Mouse (Mus musculus) C2C12 (cell line): ENCODE data around the gene Samd4b. TPM values are rescaled to one million over a fixed set of nuclear protein-coding genes. Genes with fewer than 3 reads are reported as not detected.
A peak's percentile ranks its signal among the peaks of the same experiment; 100 is the strongest.

Source experiments
- H3K27me3 ChIP-seq: one replicate; pipeline ENCODE4 v1.6.1; 2011; ENCODE audit not compliant: control insufficient read depth, insufficient read depth, insufficient read length
- H3K36me3 ChIP-seq: one replicate; pipeline ENCODE4 v1.6.1; 2011; ENCODE audit not compliant: control insufficient read depth, insufficient read depth
- H3K4me3 ChIP-seq: one replicate; pipeline ENCODE4 v1.5.1; 2011; ENCODE audit warnings: mild to moderate bottlenecking, control low read depth; ENCODE audit not compliant: poor library complexity, insufficient read depth, severe bottlenecking
- H3K79me2 ChIP-seq: one replicate; pipeline ENCODE4 v1.6.1; 2011; ENCODE audit not compliant: control insufficient read depth, insufficient read depth
- H3K79me3 ChIP-seq: one replicate; pipeline ENCODE4 v1.6.1; 2011; ENCODE audit warnings: low read depth, control low read depth
- H3ac ChIP-seq: one replicate; pipeline ENCODE3; 2011; ENCODE audit warnings: low read depth; ENCODE audit not compliant: control insufficient read depth, insufficient read length
- CEBPB ChIP-seq: IDR thresholded peaks from one replicate; pipeline ENCODE4 v1.6.1; 2011; ENCODE audit warnings: low read depth, mild to moderate bottlenecking, control low read depth, moderate library complexity
- CTCF ChIP-seq: IDR thresholded peaks from one replicate; pipeline ENCODE4 v1.5.1; 2011; ENCODE audit not compliant: control insufficient read depth, insufficient read depth, insufficient read length
- FOSL1 ChIP-seq: IDR thresholded peaks from one replicate; pipeline ENCODE4 v1.8.0; 2011; ENCODE audit warnings: mild to moderate bottlenecking, low read length; ENCODE audit not compliant: poor library complexity, insufficient read depth, severe bottlenecking
- MAX ChIP-seq: IDR thresholded peaks from one replicate; pipeline ENCODE4 v1.6.1; 2011; ENCODE audit warnings: mild to moderate bottlenecking, control low read depth
- MYOD1 ChIP-seq: IDR thresholded peaks from one replicate; pipeline ENCODE4 v1.6.1; 2011; ENCODE audit warnings: low read depth; ENCODE audit not compliant: control insufficient read depth, insufficient read length
- MYOG ChIP-seq: IDR thresholded peaks from one replicate; pipeline ENCODE4 v1.6.1; 2011; ENCODE audit not compliant: control insufficient read depth, insufficient read length; ENCODE audit errors: extremely low read depth
- USF1 ChIP-seq: IDR thresholded peaks from one replicate; pipeline ENCODE4 v1.6.1; 2011; ENCODE audit warnings: low read depth, mild to moderate bottlenecking, control low read depth, moderate library complexity
- polyA plus RNA-seq: library from polyadenylated mRNA; unstranded; fragments of >200 nt; fragmentation: generic; extraction: Trizol; gene quantifications from one replicate; pipeline ENCODE4 v1.2.1, GENCODE M21; 2012; ENCODE audit warnings: missing spikeins

Samd4b gene
- polyA plus RNA-seq, 1 experiment = 42.6 TPM

DNA sequence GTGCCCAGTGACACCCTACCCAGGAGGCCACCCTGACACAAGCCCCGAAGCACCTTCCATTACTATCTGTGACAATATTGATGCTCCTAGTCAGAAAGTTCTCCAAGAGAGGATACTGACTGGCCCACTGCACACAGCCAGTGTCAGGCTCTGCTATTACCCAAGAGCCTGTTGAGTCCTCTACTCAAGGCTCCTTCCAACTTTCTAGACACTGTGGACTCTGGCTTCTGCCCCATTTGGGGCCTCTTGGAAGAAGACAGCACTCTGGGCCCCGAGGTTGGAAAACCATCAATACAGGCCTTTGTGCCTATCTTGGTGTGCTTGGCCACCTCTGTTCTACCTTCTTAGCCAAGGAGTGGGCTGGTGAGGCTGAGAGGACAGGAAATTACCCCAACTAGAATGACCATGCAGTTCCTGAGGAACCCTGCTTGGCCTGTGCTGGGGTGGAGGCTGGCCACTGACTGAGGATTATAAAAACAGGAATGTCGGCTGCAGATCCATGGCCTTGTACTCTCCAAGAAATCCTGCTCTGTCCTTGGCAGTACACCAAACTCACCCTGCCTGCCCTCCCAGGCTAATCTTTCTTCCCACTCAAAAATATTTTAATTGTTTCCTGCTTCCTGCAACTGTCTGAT lies 187.0 kb downstream of the Samd4b start:
- no peak overlapping the region for H3ac ChIP-seq
- no peaks in the 10 kb centered on the region for H3K79me3 ChIP-seq
- TF ChIP-seq MYOG (no peak), CTCF (no peak), USF1 (no peak), CEBPB (no peak), FOSL1 (no peak), MAX (no peak), MYOD1 (no peak)
- no peak overlapping the region for H3K4me3 ChIP-seq
- H3K27me3 ChIP-seq = no peaks in the 10 kb centered on the region
- H3K79me2 ChIP-seq = no peaks in the 10 kb centered on the region
- peaks cover 42% of the 10 kb centered on the region for H3K36me3 ChIP-seq

DNA sequence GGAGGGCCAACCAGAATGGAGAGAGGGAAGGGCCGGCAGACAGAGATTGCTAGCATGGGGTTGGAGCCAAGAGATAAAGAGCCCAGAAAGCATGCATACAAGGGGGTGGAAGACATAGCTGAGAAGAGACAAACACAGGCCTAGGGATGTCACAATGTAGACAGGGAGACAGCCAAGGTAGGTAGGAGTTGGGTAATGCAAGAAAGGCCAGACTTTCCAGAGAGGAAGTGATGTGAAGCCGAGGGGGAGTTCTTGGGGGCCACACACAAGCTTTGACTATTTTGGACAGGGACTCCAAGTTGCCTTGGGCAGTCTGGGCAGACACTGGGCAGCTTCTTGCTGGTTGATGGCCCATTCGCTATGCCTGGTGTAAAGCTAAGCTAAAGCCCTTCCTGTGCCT lies 196.0 kb downstream of the Samd4b start:
- peaks cover 50% of the 10 kb centered on the region for H3K36me3 ChIP-seq
- no peak overlapping the region for H3ac ChIP-seq
- H3K79me2 ChIP-seq = no peaks in the 10 kb centered on the region
- no peak overlapping the region for H3K4me3 ChIP-seq
- no peak for TF ChIP-seq MYOD1
- TF ChIP-seq MYOG = no peak
- no peak for TF ChIP-seq MAX
- TF ChIP-seq CEBPB = no peak
- TF ChIP-seq FOSL1 = no peak
- no peak for TF ChIP-seq CTCF
- TF ChIP-seq USF1 = no peak
- no peaks in the 10 kb centered on the region for H3K27me3 ChIP-seq
- no peaks in the 10 kb centered on the region for H3K79me3 ChIP-seq

DNA sequence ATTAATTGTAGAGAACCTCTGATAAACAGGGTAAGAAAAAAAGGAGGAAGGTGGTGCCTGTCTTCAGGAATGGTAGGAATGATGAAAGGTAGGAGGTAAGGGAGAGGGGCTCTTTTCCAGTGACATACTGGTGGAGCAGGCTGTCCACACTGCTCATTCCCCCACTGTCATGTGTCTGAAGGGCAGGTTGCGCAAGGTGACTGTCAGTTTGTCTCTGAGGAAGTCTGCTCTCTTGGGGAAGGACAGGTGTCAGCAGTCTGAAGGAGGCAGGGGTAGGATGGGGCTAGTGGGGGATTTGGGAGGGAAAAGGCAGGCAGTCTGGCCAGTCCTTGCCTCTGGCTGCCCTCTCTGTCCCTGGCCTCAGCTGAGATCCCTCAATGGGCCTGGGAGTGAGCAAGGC lies 196.9 kb downstream of the Samd4b start:
- Histone ChIP-seq H3K36me3 (peaks cover 50% of the 10 kb centered on the region), H3ac (no peak overlapping the region), H3K4me3 (no peak overlapping the region), H3K79me2 (no peaks in the 10 kb centered on the region), H3K79me3 (no peaks in the 10 kb centered on the region), H3K27me3 (no peaks in the 10 kb centered on the region)
- TF ChIP-seq FOSL1 (no peak), CTCF (no peak), MYOG (no peak), MAX (no peak), MYOD1 (no peak), CEBPB (peak; percentile 37)

DNA sequence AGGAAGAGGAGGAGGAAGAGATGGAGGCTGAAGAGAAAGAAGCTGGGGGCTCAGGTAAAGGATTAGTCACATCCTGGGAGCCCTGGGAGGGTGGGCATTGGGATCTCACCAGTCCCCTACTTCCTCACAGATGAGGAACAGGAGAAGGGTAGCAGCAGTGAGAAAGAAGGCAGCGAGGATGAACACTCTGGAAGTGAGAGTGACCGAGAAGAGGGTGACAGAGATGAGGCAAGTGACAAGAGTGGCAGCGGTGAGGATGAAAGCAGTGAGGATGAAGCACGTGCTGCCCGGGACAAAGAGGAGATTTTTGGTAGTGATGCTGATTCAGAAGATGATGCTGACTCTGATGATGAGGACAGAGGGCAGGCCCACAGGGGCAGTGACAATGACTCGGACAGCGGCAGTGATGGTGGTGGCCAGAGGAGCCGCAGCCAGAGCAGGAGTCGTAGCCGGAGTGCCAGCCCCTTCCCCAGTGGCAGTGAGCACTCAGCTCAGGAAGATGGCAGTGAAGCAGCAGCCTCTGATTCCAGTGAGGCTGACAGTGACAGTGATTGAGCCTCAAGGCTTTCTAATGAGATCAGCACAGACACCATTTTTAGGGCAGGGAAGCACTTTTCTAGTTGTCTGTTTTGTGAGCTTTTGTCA lies 199.1 kb downstream of the Samd4b start:
- TF ChIP-seq CTCF (no peak), CEBPB (no peak), MAX (no peak), MYOD1 (no peak), USF1 (no peak), FOSL1 (no peak), MYOG (no peak)
- no peak overlapping the region for H3K4me3 ChIP-seq
- peaks cover 8% of the 10 kb centered on the region for H3K79me2 ChIP-seq
- peaks cover 42% of the 10 kb centered on the region for H3K36me3 ChIP-seq
- H3K79me3 ChIP-seq = peaks cover 6% of the 10 kb centered on the region
- H3K27me3 ChIP-seq = no peaks in the 10 kb centered on the region
- H3ac ChIP-seq = no peak overlapping the region

DNA sequence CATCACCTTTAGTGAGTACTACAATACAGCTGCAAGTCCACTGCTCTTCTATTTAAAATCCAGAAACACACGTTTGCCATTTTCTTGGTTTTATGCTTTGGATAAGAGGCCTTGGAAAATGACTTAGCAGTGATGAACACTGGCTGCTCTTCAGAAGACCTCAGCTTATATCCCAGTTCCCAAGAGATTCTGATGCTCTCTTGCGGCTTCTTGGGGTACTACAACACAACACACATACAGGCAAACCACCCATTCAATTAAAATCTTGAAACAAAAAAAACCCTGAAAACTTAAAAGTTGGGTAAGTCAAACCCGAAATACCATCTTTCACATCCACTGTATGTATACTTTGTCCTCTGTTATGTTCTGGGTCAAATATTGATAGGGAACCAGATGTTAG lies 199.9 kb downstream of the Samd4b start:
- Histone ChIP-seq H3K4me3 (no peak overlapping the region), H3ac (no peak overlapping the region), H3K27me3 (no peaks in the 10 kb centered on the region), H3K36me3 (peaks cover 36% of the 10 kb centered on the region), H3K79me3 (peaks cover 10% of the 10 kb centered on the region), H3K79me2 (peaks cover 16% of the 10 kb centered on the region)
- TF ChIP-seq MYOD1 (no peak), USF1 (no peak), CTCF (no peak), MAX (no peak), FOSL1 (no peak), MYOG (no peak), CEBPB (no peak)
